9 mouse cellular contexts compared by ENCODE assay signal in genomic region chr2:21963343-21964026, GRCm38 (mm10).
DNase-seq lines count a peak whose midpoint lies in the region; ATAC-seq and TF ChIP-seq lines count a peak whose summit lies in the region.
"Had no signal": no experiment of that assay in that cellular context is flagged by ENCODE, and none has a peak within 500 bp of the region (broad histone marks: within the 10 kb centered on the region; RNA-seq: fewer than 3 reads in every experiment).

No protein-coding gene starts in this region.

- ATAC-seq in kidney, embryonic 15.5 days (replicated peaks; ENCODE audit: low FRiP score) = no peak
- ATAC-seq in embryonic facial prominence, embryonic 14.5 days (ENCODE audit: low read depth) = peak; percentile 17; the same call in 1 of the 2 replicates
- ATAC-seq in intestine, embryonic 16.5 days = 0 out of 2 replicates have a peak, but pooled peaks have one; percentile 3
- ATAC-seq in midbrain, postnatal 0 days (ENCODE audit: low FRiP score) = peak; percentile 57

- H3K9me3 ChIP-seq in kidney, embryonic 15.5 days (replicated peaks) = no peaks in the 10 kb centered on the region
- no peaks in the 10 kb centered on the region for H3K9me3 ChIP-seq in embryonic facial prominence, embryonic 14.5 days (ENCODE audit: control insufficient read depth, low read length)
- H3K9me3 ChIP-seq in intestine, embryonic 16.5 days (ENCODE audit: control insufficient read depth, low read length) = no peaks in the 10 kb centered on the region
- no peaks in the 10 kb centered on the region for H3K9me3 ChIP-seq in midbrain, postnatal 0 days (ENCODE audit: low read length)

- H3K27me3 ChIP-seq in kidney, embryonic 15.5 days = no peaks in the 10 kb centered on the region
- H3K27me3 ChIP-seq in embryonic facial prominence, embryonic 14.5 days (replicated peaks; ENCODE audit: control insufficient read depth, insufficient read depth, low read length) = no peaks in the 10 kb centered on the region
- H3K27me3 ChIP-seq in intestine, embryonic 16.5 days (replicated peaks; ENCODE audit: control insufficient read depth, insufficient read depth, low read length) = no peaks in the 10 kb centered on the region
- no peaks in the 10 kb centered on the region for H3K27me3 ChIP-seq in midbrain, postnatal 0 days (ENCODE audit: insufficient read depth, low read length)

- H3K4me2 ChIP-seq in kidney, embryonic 15.5 days = peak overlapping the region; percentile 36
- peak overlapping the region; percentile 13 for H3K4me2 ChIP-seq in embryonic facial prominence, embryonic 14.5 days (ENCODE audit: low read depth, low read length)
- no peak overlapping the region for H3K4me2 ChIP-seq in intestine, embryonic 16.5 days (ENCODE audit: low read depth, low read length)
- H3K4me2 ChIP-seq in midbrain, postnatal 0 days (ENCODE audit: low read depth, low read length, poor library complexity, severe bottlenecking) = peak overlapping the region; percentile 41

- H3K4me3 ChIP-seq in kidney, embryonic 15.5 days (replicated peaks) = no peak overlapping the region
- H3K4me3 ChIP-seq in embryonic facial prominence, embryonic 14.5 days (ENCODE audit: low read depth, low read length) = no peak overlapping the region
- no peak overlapping the region for H3K4me3 ChIP-seq in intestine, embryonic 16.5 days (ENCODE audit: low read length)
- H3K4me3 ChIP-seq in midbrain, postnatal 0 days (ENCODE audit: low read depth, low read length) = peak overlapping the region; percentile 11; the same call in 1 of the 2 replicates
- H3K4me3 ChIP-seq: myocyte had no signal

- no peak overlapping the region for H3K9ac ChIP-seq in kidney, embryonic 15.5 days
- no peak overlapping the region for H3K9ac ChIP-seq in embryonic facial prominence, embryonic 14.5 days (ENCODE audit: low read depth, low read length)
- H3K9ac ChIP-seq in intestine, embryonic 16.5 days (ENCODE audit: low read depth, low read length) = no peak overlapping the region
- H3K9ac ChIP-seq in midbrain, postnatal 0 days (replicated peaks; ENCODE audit: low read length, poor library complexity, severe bottlenecking) = 0 out of 2 replicates have a peak overlapping the region, but pooled peaks have one; percentile 42

- DNase-seq in kidney, postnatal 25 days = no peak
- peak; percentile 10 for DNase-seq in embryonic facial prominence, embryonic 14.5 days (ENCODE audit: low spot score)
- DNase-seq in midbrain, postnatal 0 days (ENCODE audit: low spot score) = peak; percentile 27
- DNase-seq in urinary bladder, postnatal 36 days (ENCODE audit: low spot score in 2 of 2) = no peak
- no peak for DNase-seq in gastrocnemius, postnatal 25 days
- DNase-seq in yolk sac, embryonic 10.5 days (ENCODE audit: low spot score) = no peak

- peaks cover 5% of the 10 kb centered on the region; the same call in 1 of the 2 replicates for H3K4me1 ChIP-seq in kidney, embryonic 15.5 days
- H3K4me1 ChIP-seq in embryonic facial prominence, embryonic 14.5 days (ENCODE audit: control insufficient read depth, insufficient read depth, low read length) = 0 out of 2 replicates have a peak, but pooled peaks cover 5% of the 10 kb centered on the region
- no peaks in the 10 kb centered on the region for H3K4me1 ChIP-seq in intestine, embryonic 16.5 days (ENCODE audit: control insufficient read depth, insufficient read depth, low read length)
- H3K4me1 ChIP-seq in midbrain, postnatal 0 days (ENCODE audit: insufficient read depth, low read length) = peaks cover 5% of the 10 kb centered on the region

- 11% methylated on average over 7 of the region's 7 CpGs for WGBS in kidney, embryonic 15.5 days
- 10% methylated on average over 7 of the region's 7 CpGs for WGBS in embryonic facial prominence, embryonic 14.5 days
- 9% methylated on average over 7 of the region's 7 CpGs for WGBS in intestine, embryonic 16.5 days
- 3% methylated on average over 7 of the region's 7 CpGs for WGBS in midbrain, postnatal 0 days

- TF ChIP-seq CTCF in midbrain, postnatal 0 days (IDR thresholded peaks at IDR 0.05) = no peak

- H3K36me3 ChIP-seq in kidney, embryonic 15.5 days = no peaks in the 10 kb centered on the region
- H3K36me3 ChIP-seq in embryonic facial prominence, embryonic 14.5 days (ENCODE audit: control insufficient read depth, insufficient read depth, low read length) = no peaks in the 10 kb centered on the region
- H3K36me3 ChIP-seq in intestine, embryonic 16.5 days (ENCODE audit: control insufficient read depth, insufficient read depth, low read length) = no peaks in the 10 kb centered on the region
- H3K36me3 ChIP-seq in midbrain, postnatal 0 days (ENCODE audit: insufficient read depth, low read length) = no peaks in the 10 kb centered on the region

- H3K27ac ChIP-seq in kidney, embryonic 15.5 days = no peak overlapping the region
- H3K27ac ChIP-seq in embryonic facial prominence, embryonic 14.5 days (replicated peaks; ENCODE audit: low read depth, low read length) = no peak overlapping the region
- no peak overlapping the region for H3K27ac ChIP-seq in intestine, embryonic 16.5 days (ENCODE audit: low read length)
- H3K27ac ChIP-seq in midbrain, postnatal 0 days (ENCODE audit: low read depth, low read length) = peak overlapping the region; percentile 65

Comparison
In these comparisons a context has a peak if more than half of its experiments do, and no peak if none do; other contexts are left out.
1. DNase-seq: peak in embryonic facial prominence, embryonic 14.5 days (single experiment) and midbrain, postnatal 0 days (single experiment); none in kidney, postnatal 25 days (0 of 2), urinary bladder, postnatal 36 days (0 of 2), gastrocnemius, postnatal 25 days (single experiment) and yolk sac, embryonic 10.5 days (single experiment).